Mouse (Mus musculus): ENCODE measurements around the gene Gm20388. TPM values are rescaled to one million over a fixed set of nuclear protein-coding genes. Genes with fewer than 3 reads are reported as not detected.

Gene Gm20388
- polyA plus RNA-seq, 1 experiment from 2014 or later: not detected

DNA sequence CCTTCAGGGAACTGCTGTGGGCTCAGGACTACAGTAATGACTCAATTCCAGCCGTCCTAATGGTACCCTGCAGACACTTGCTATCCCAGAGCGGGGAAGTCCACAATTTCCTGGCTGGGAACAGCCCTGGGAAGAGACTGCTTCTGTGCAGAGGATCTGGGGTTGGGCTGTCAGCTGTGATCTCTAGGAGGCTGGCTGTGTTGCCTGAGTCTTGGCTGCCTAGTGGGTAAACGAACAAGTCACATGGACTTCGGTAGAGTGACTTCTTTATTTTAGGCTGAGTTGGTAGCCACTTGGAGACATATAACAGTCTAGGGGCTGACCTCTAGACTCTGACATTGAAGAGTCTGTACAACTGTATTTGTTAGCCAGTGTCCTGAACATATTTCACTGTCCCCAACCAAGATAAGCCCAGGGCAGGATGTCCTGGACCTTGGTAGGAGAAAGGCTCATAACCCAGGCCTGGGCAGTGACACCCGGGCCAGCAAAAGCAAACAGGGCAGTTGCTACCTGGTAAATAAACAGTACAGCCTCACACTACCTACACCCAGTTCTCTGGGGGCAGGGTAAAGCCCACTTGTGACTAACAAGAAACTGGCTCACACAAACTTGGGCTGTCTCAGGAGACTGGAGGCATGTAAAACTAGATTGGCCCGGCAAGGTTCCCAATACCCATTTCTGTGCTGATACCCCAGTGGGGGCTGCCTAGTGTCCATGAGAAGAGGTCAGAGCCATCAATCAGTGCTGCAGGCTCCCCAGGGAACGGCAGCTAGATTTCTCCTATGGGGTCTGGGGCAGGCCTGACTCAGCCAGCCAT, 3331.7 kb downstream of the Gm20388 start:
- H3K4me2 ChIP-seq (replicated peaks): no peak overlapping the region
- H3K27me3 ChIP-seq: no peaks in the 10 kb centered on the region
- no peak overlapping the region for H3K9ac ChIP-seq (replicated peaks)
- H3K27ac ChIP-seq (replicated peaks): no peak overlapping the region
- 87% methylated on average over 7 of the region's 7 CpGs for WGBS
- no peak for ATAC-seq (replicated peaks)
- no peaks in the 10 kb centered on the region for H3K9me3 ChIP-seq
- no peak overlapping the region for H3K4me3 ChIP-seq
- H3K36me3 ChIP-seq: peaks cover 41% of the 10 kb centered on the region
- no peaks in the 10 kb centered on the region for H3K4me1 ChIP-seq

- H3K9ac ChIP-seq (replicated peaks): no peak overlapping the region
- no peak overlapping the region for H3K4me3 ChIP-seq
- WGBS: 73% methylated on average over 11 of the region's 11 CpGs
- no peak overlapping the region for H3K4me2 ChIP-seq (replicated peaks)
- ATAC-seq (replicated peaks): no peak
- no peaks in the 10 kb centered on the region for H3K27me3 ChIP-seq
- H3K9me3 ChIP-seq: no peaks in the 10 kb centered on the region
- peaks cover 48% of the 10 kb centered on the region for H3K36me3 ChIP-seq
- H3K27ac ChIP-seq (replicated peaks): no peak overlapping the region
- no peaks in the 10 kb centered on the region for H3K4me1 ChIP-seq
These were observed 3332.4 kb downstream of the Gm20388 start for GRCm38 (mm10) chr8:123243053-123243452.

DNA sequence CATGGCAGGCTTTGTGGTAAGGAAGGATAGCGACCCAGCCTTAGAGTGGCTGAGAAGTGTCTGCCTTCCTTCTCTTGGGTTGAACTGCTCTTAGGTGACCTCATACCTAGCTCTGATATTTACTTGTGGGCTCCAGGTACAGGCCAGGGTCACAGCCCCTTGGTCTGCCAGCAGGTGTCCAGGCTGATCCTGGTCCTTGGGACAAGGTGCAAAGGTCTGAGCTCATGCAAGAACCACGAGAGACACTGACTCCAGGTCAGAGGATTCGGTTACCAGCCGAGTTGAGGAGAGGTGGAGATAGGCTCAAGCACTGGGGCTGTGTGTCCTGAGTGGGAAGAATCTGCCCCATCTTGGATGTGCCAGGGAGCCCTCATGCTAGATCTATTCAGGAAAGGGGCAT, 3333.7 kb downstream of the Gm20388 start:
- Histone ChIP-seq H3K9me3 (no peaks in the 10 kb centered on the region), H3K36me3 (peaks cover 62% of the 10 kb centered on the region), H3K4me1 (no peaks in the 10 kb centered on the region), H3K4me2 (replicated peaks) (no peak overlapping the region), H3K27me3 (no peaks in the 10 kb centered on the region), H3K27ac (replicated peaks) (no peak overlapping the region), H3K9ac (replicated peaks) (no peak overlapping the region), H3K4me3 (no peak overlapping the region)
- WGBS: 98% methylated on average over 4 of the region's 4 CpGs
- no peak for ATAC-seq (replicated peaks)

DNA sequence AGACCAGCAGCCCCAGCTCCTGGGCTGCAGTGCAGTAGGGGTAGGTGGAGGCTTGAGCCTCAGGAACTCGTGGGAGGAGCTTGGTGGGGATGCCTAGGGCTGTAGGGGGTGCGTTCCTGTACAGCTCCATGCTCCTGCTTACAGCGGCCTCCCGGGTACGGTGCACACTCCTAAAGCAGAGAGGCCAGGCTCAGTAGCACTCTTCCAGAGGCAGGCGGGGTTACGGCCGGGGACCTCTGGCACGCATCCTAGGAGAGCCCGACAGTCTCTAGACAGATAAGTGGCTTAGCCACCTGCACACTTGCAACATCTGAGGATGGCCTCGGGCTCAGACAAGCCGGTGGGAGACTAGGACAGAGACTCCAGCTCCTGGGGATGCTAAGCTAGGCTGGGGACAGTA, 3334.9 kb downstream of the Gm20388 start:
- Histone ChIP-seq H3K36me3 (peaks cover 73% of the 10 kb centered on the region), H3K4me2 (replicated peaks) (no peak overlapping the region), H3K27me3 (no peaks in the 10 kb centered on the region), H3K4me1 (no peaks in the 10 kb centered on the region), H3K27ac (replicated peaks) (no peak overlapping the region), H3K9ac (replicated peaks) (no peak overlapping the region), H3K4me3 (no peak overlapping the region), H3K9me3 (no peaks in the 10 kb centered on the region)
- ATAC-seq (replicated peaks): no peak
- 94% methylated on average over 12 of the region's 12 CpGs for WGBS

DNA sequence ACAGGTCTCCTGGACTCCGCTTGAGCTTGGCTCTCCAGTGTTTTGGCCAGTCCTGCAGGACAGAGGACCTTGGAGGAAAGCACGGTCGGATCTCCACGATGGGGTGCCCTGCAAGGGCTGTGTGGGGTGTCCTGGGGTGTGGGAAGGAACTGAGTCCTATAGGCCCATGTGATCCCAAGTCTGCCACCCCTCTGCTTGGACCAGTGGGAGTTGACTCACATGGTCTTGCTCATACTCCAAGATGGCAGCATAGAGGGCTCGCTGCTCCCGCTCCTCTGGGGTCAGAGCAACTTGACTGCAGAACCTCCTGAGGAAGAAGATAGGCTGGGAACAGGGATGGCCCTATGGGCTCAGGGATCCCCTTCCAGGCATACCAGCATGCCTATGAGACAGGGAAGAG, 3337.1 kb downstream of the Gm20388 start:
- Histone ChIP-seq H3K36me3 (peaks cover 73% of the 10 kb centered on the region), H3K9me3 (no peaks in the 10 kb centered on the region), H3K4me2 (replicated peaks) (no peak overlapping the region), H3K9ac (replicated peaks) (no peak overlapping the region), H3K4me3 (no peak overlapping the region), H3K4me1 (peaks cover 2% of the 10 kb centered on the region), H3K27me3 (no peaks in the 10 kb centered on the region), H3K27ac (replicated peaks) (no peak overlapping the region)
- ATAC-seq (replicated peaks): no peak
- WGBS: 95% methylated on average over 6 of the region's 6 CpGs

DNA sequence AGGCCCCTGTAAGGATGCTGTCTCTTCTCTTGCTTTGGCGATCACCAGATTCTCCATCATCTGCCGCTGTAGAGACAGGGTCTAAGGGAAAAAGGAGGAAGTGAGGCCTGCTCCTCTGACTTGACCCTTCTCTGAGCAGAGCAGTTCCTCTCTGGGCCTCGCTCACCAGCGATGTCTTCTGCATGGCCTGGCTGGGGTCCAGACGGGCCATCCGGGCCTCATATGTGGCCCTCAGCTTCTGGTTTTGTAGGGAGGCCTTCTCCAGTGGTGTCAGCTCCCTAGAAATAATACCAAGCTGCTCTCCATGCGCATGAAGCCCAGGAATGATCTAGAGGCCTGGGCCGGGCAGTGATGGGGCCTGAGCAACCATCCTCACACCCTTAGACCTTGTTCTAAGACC, 3338.0 kb downstream of the Gm20388 start:
- no peak for ATAC-seq (replicated peaks)
- H3K27ac ChIP-seq (replicated peaks): no peak overlapping the region
- no peak overlapping the region for H3K4me2 ChIP-seq (replicated peaks)
- H3K9me3 ChIP-seq: no peaks in the 10 kb centered on the region
- no peak overlapping the region for H3K4me3 ChIP-seq
- H3K4me1 ChIP-seq: peaks cover 9% of the 10 kb centered on the region
- WGBS: 94% methylated on average over 7 of the region's 8 CpGs
- peaks cover 70% of the 10 kb centered on the region for H3K36me3 ChIP-seq
- H3K27me3 ChIP-seq: no peaks in the 10 kb centered on the region
- H3K9ac ChIP-seq (replicated peaks): no peak overlapping the region

- Histone ChIP-seq H3K4me3 (no peak overlapping the region), H3K4me1 (peaks cover 22% of the 10 kb centered on the region), H3K36me3 (peaks cover 55% of the 10 kb centered on the region), H3K4me2 (replicated peaks) (no peak overlapping the region), H3K9me3 (no peaks in the 10 kb centered on the region), H3K27ac (replicated peaks) (no peak overlapping the region), H3K27me3 (no peaks in the 10 kb centered on the region), H3K9ac (replicated peaks) (no peak overlapping the region)
- WGBS: 89% methylated on average over 5 of the region's 5 CpGs
- no peak for ATAC-seq (replicated peaks)
These were observed 3340.3 kb downstream of the Gm20388 start for GRCm38 (mm10) chr8:123250940-123251339.

DNA sequence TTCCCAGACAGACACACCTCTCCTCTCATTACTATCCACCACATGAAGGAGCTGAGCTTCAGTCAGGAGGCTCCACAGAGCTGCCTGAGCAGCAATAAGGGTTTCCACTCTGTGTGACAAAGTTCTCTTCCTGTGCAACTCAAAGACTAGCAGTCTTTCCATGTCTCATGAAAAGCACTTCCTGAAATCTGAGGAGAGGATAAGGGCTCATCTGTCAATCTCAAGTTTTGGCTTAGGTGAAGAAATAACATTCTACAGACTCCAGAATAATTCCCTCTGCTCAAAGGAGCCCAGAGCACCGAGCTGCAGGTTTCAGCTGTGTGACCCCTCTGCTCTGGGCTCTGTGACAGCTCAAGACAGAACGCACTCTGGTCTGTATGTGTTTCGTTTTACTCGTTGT, 3342.3 kb downstream of the Gm20388 start:
- Histone ChIP-seq H3K4me2 (replicated peaks) (peak overlapping the region; percentile 79), H3K4me1 (peaks cover 22% of the 10 kb centered on the region), H3K27me3 (no peaks in the 10 kb centered on the region), H3K9ac (replicated peaks) (peak overlapping the region; percentile 97), H3K4me3 (peak overlapping the region; percentile 87), H3K9me3 (no peaks in the 10 kb centered on the region), H3K36me3 (peaks cover 53% of the 10 kb centered on the region), H3K27ac (replicated peaks) (no peak overlapping the region; the same call in 1 of the 2 replicates)
- no peak for ATAC-seq (replicated peaks)
- 48% methylated on average over 4 of the region's 4 CpGs for WGBS

DNA sequence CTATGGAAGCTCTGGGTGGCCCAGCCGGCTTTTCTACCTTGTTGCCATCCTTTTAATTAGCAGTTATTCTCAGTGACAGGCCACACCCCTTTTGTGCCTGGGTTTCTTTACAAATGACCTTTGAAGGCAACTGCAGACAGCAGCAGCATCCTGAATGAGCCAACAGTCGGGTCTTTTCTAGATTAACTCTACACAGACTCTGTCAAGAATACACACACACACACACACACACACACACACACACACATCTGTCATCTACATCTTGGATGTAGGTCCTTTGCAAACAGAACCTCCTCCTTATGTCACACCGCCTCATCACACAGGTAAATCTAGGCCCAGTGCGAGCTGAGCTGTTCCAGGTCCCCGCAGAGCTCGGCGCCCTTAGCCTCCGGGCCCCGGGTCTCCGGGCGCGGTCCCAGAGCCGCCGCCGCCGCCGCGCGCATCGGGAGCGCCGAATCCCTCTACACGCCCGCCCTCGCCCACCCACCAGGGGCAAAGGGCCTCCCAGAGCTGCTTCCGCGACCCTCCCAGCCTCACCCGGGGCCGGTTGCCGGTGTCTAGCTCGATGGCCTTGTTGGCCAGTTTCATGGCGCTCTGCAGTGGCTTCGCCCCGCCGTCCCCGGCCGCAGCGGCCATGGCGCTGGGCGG, 3342.9 kb downstream of the Gm20388 start:
- Histone ChIP-seq H3K4me3 (peak overlapping the region; percentile 87), H3K36me3 (peaks cover 53% of the 10 kb centered on the region), H3K27ac (replicated peaks) (peak overlapping the region; percentile 85), H3K9me3 (no peaks in the 10 kb centered on the region), H3K9ac (replicated peaks) (peak overlapping the region; percentile 97), H3K27me3 (no peaks in the 10 kb centered on the region), H3K4me2 (replicated peaks) (peak overlapping the region; percentile 79), H3K4me1 (peaks cover 22% of the 10 kb centered on the region)
- 0% methylated on average over 40 of the region's 40 CpGs for WGBS
- peak; percentile 75 for ATAC-seq (replicated peaks)

GRCm38 (mm10) chr8:123254099-123254885, 3343.7 kb downstream of the Gm20388 start, which contains the start of the genes Zfp276 and Vps9d1:
Zfp276 (plus strand) TSS chr8:123254195.
Vps9d1 (minus strand) TSS chr8:123254348.
- no peaks in the 10 kb centered on the region for H3K27me3 ChIP-seq
- peak; percentile 97 for ATAC-seq (replicated peaks)
- peak within 1 kb of the TSS; percentile 97 for H3K9ac ChIP-seq (replicated peaks)
- H3K4me1 ChIP-seq: peaks cover 22% of the 10 kb centered on the region
- WGBS: under 1% methylated on average over 95 of the region's 99 CpGs
- no peaks in the 10 kb centered on the region for H3K9me3 ChIP-seq
- peak within 1 kb of the TSS; percentile 79 for H3K4me2 ChIP-seq (replicated peaks)
- peak within 1 kb of the TSS; percentile 85 for H3K27ac ChIP-seq (replicated peaks)
- H3K36me3 ChIP-seq: peaks cover 52% of the 10 kb centered on the region
- peak within 1 kb of the TSS; percentile 87 for H3K4me3 ChIP-seq

- Histone ChIP-seq H3K4me1 (peaks cover 22% of the 10 kb centered on the region), H3K27me3 (no peaks in the 10 kb centered on the region), H3K27ac (replicated peaks) (no peak overlapping the region), H3K4me3 (peak overlapping the region; percentile 87), H3K9me3 (no peaks in the 10 kb centered on the region), H3K36me3 (peaks cover 52% of the 10 kb centered on the region), H3K4me2 (replicated peaks) (peak overlapping the region; percentile 79), H3K9ac (replicated peaks) (peak overlapping the region; percentile 97)
- 68% methylated on average over 6 of the region's 6 CpGs for WGBS
- no peak for ATAC-seq (replicated peaks)
These were observed 3344.5 kb downstream of the Gm20388 start for GRCm38 (mm10) chr8:123255170-123255569.

GRCm38 (mm10) chr8:123257114-123257513, 3346.5 kb downstream of the Gm20388 start:
- WGBS: 83% methylated on average over 3 of the region's 3 CpGs
- H3K9ac ChIP-seq (replicated peaks): no peak overlapping the region
- H3K36me3 ChIP-seq: peaks cover 48% of the 10 kb centered on the region
- H3K27ac ChIP-seq (replicated peaks): no peak overlapping the region
- ATAC-seq (replicated peaks): no peak
- H3K9me3 ChIP-seq: no peaks in the 10 kb centered on the region
- H3K27me3 ChIP-seq: no peaks in the 10 kb centered on the region
- no peak overlapping the region for H3K4me3 ChIP-seq
- H3K4me1 ChIP-seq: peaks cover 22% of the 10 kb centered on the region
- H3K4me2 ChIP-seq (replicated peaks): no peak overlapping the region

All from forebrain, embryonic 15.5 days (tissue).